Mouse (Mus musculus) neural tube, embryonic 11.5 days (tissue): ENCODE results near the gene Nkx1-2. TPM values are rescaled to one million over a fixed set of nuclear protein-coding genes. Genes with fewer than 3 reads are reported as not detected.

Experiments used
- ATAC-seq: fragments of 200-750 bp; cut with Nextera tagmentation; 2 replicates; pipeline ENCODE4 v1.8.0; 2017; ENCODE audit warnings: moderate number of reproducible peaks, mild to moderate bottlenecking, moderate TSS enrichment, moderate library complexity; ENCODE audit not compliant: insufficient read depth, low FRiP score, low TSS enrichment
- DNase-seq: peaks from one replicate; pipeline ENCODE4 v3.0.0-alpha.2; 2015; ENCODE audit warnings: low spot score
- H3K27ac ChIP-seq: fragments of 300-500 bp; sonication (generic); 2 replicates; pipeline ENCODE4 v1.5.1; 2014; ENCODE audit warnings: low read depth, mild to moderate bottlenecking, low read length
- H3K27me3 ChIP-seq: fragments of 300-500 bp; sonication (generic); 2 replicates; pipeline ENCODE4 v1.6.1; 2014; ENCODE audit warnings: mild to moderate bottlenecking, low read length, mixed read lengths; ENCODE audit not compliant: control insufficient read depth, insufficient read depth
- H3K36me3 ChIP-seq: fragments of 300-500 bp; sonication (generic); 2 replicates; pipeline ENCODE4 v1.6.1; 2014; ENCODE audit warnings: mild to moderate bottlenecking, low read length, moderate library complexity, mixed read lengths; ENCODE audit not compliant: control insufficient read depth, insufficient read depth
- H3K4me1 ChIP-seq: fragments of 300-500 bp; sonication (generic); 2 replicates; pipeline ENCODE4 v1.6.1; 2014; ENCODE audit warnings: low read length, mixed read lengths; ENCODE audit not compliant: control insufficient read depth, insufficient read depth
- H3K4me2 ChIP-seq: fragments of 300-500 bp; sonication (generic); 2 replicates; pipeline ENCODE4 v1.6.1; 2014; ENCODE audit warnings: low read depth, mild to moderate bottlenecking, moderate library complexity
- H3K4me3 ChIP-seq: fragments of 300-500 bp; sonication (generic); 2 replicates; pipeline ENCODE4 v1.5.1; 2014; ENCODE audit warnings: low read depth, low read length
- H3K9ac ChIP-seq: fragments of 300-500 bp; sonication (generic); 2 replicates; pipeline ENCODE4 v1.6.1; 2014; ENCODE audit warnings: mild to moderate bottlenecking, low read length
- H3K9me3 ChIP-seq: fragments of 300-500 bp; sonication (generic); 2 replicates; pipeline ENCODE4 v1.6.1; 2016; ENCODE audit warnings: low read length; ENCODE audit not compliant: control insufficient read depth
- WGBS: fragments of 180-500 bp; shearing (Covaris S2); extraction: QIAGEN DNeasy Blood & Tissue Kit; methylation state at CpG from one replicate; pipeline ENCODE4 v1.1.7; 2014; 5-methylcytosine and 5-hydroxymethylcytosine counted together
- polyA plus RNA-seq: library from polyadenylated mRNA; unstranded; fragments of >200 nt; fragmentation: Nextera tagmentation; extraction: Ambion mirVana; gene quantifications from 2 replicates; pipeline ENCODE4 v1.2.1, GENCODE M21; 2014

Gene Nkx1-2
- polyA plus RNA-seq, 1 experiment from 2014 or later: 1.3 TPM

- no peak overlapping the region for H3K4me2 ChIP-seq
- H3K4me3 ChIP-seq: no peak overlapping the region
- H3K9ac ChIP-seq: no peak overlapping the region
- no peak overlapping the region for H3K27ac ChIP-seq
- DNase-seq (no peak), ATAC-seq (no peak)
- no peaks in the 10 kb centered on the region for H3K36me3 ChIP-seq
- 89% methylated on average over 3 of the region's 3 CpGs for WGBS
- H3K27me3 ChIP-seq: no peaks in the 10 kb centered on the region
- H3K4me1 ChIP-seq: no peaks in the 10 kb centered on the region
- H3K9me3 ChIP-seq: no peaks in the 10 kb centered on the region
Measured at GRCm38 (mm10) chr7:132627448-132627847, 28.0 kb upstream of the Nkx1-2 start.

GRCm38 (mm10) chr7:132626174-132626573 is 26.7 kb upstream of the Nkx1-2 start:
- H3K9me3 ChIP-seq: no peaks in the 10 kb centered on the region
- H3K4me2 ChIP-seq: no peak overlapping the region
- H3K27ac ChIP-seq: no peak overlapping the region
- H3K4me1 ChIP-seq: no peaks in the 10 kb centered on the region
- H3K4me3 ChIP-seq: no peak overlapping the region
- H3K9ac ChIP-seq: no peak overlapping the region
- ATAC-seq: no peak
- H3K27me3 ChIP-seq: no peaks in the 10 kb centered on the region
- H3K36me3 ChIP-seq: no peaks in the 10 kb centered on the region
- DNase-seq: no peak
- 43% methylated on average over 4 of the region's 4 CpGs for WGBS

- no peaks in the 10 kb centered on the region for H3K9me3 ChIP-seq
- no peaks in the 10 kb centered on the region for H3K4me1 ChIP-seq
- no peak overlapping the region for H3K4me2 ChIP-seq
- no peaks in the 10 kb centered on the region for H3K36me3 ChIP-seq
- H3K9ac ChIP-seq: no peak overlapping the region
- no peaks in the 10 kb centered on the region for H3K27me3 ChIP-seq
- WGBS: 69% methylated on average over 10 of the region's 10 CpGs
- DNase-seq (no peak), ATAC-seq (no peak)
- H3K27ac ChIP-seq: no peak overlapping the region
- H3K4me3 ChIP-seq: no peak overlapping the region
Measured at GRCm38 (mm10) chr7:132624161-132624560, 24.7 kb upstream of the Nkx1-2 start.

- H3K4me1 ChIP-seq: peaks cover 14% of the 10 kb centered on the region
- no peak overlapping the region for H3K4me2 ChIP-seq
- no peak for DNase-seq
- no peak overlapping the region for H3K9ac ChIP-seq
- H3K4me3 ChIP-seq: no peak overlapping the region
- no peak for ATAC-seq
- H3K36me3 ChIP-seq: no peaks in the 10 kb centered on the region
- no peaks in the 10 kb centered on the region for H3K9me3 ChIP-seq
- WGBS: 92% methylated on average over 15 of the region's 15 CpGs
- no peak overlapping the region for H3K27ac ChIP-seq
- H3K27me3 ChIP-seq: no peaks in the 10 kb centered on the region
Measured at GRCm38 (mm10) chr7:132619975-132620918, 20.8 kb upstream of the Nkx1-2 start.

- ATAC-seq (no peak), DNase-seq (no peak)
- Histone ChIP-seq H3K4me2 (no peak overlapping the region), H3K36me3 (no peaks in the 10 kb centered on the region), H3K4me1 (peaks cover 16% of the 10 kb centered on the region), H3K27ac (no peak overlapping the region), H3K9ac (no peak overlapping the region), H3K4me3 (no peak overlapping the region), H3K9me3 (no peaks in the 10 kb centered on the region), H3K27me3 (no peaks in the 10 kb centered on the region)
- WGBS: 91% methylated on average over 8 of the region's 8 CpGs
Measured at GRCm38 (mm10) chr7:132619549-132619948, 20.1 kb upstream of the Nkx1-2 start.

GRCm38 (mm10) chr7:132617021-132617564 is 17.7 kb upstream of the Nkx1-2 start:
- no peaks in the 10 kb centered on the region for H3K36me3 ChIP-seq
- H3K4me3 ChIP-seq: no peak overlapping the region
- H3K9ac ChIP-seq: no peak overlapping the region
- WGBS: 82% methylated on average over 5 of the region's 5 CpGs
- no peak overlapping the region for H3K27ac ChIP-seq
- no peaks in the 10 kb centered on the region for H3K27me3 ChIP-seq
- H3K4me2 ChIP-seq: no peak overlapping the region
- no peak for ATAC-seq
- DNase-seq: no peak
- H3K4me1 ChIP-seq: peaks cover 16% of the 10 kb centered on the region
- no peaks in the 10 kb centered on the region for H3K9me3 ChIP-seq

GRCm38 (mm10) chr7:132616391-132616790 is 17.0 kb upstream of the Nkx1-2 start:
- Histone ChIP-seq H3K4me2 (no peak overlapping the region), H3K4me3 (no peak overlapping the region), H3K9me3 (no peaks in the 10 kb centered on the region), H3K36me3 (no peaks in the 10 kb centered on the region), H3K27me3 (no peaks in the 10 kb centered on the region), H3K4me1 (peaks cover 16% of the 10 kb centered on the region), H3K27ac (no peak overlapping the region), H3K9ac (no peak overlapping the region)
- ATAC-seq (no peak), DNase-seq (peak; percentile 49)
- 8% methylated on average over 6 of the region's 6 CpGs for WGBS

GRCm38 (mm10) chr7:132615346-132615745 is 15.9 kb upstream of the Nkx1-2 start:
- Histone ChIP-seq H3K4me1 (peaks cover 17% of the 10 kb centered on the region), H3K9ac (no peak overlapping the region), H3K4me3 (no peak overlapping the region), H3K27ac (no peak overlapping the region), H3K9me3 (no peaks in the 10 kb centered on the region), H3K4me2 (no peak overlapping the region), H3K36me3 (no peaks in the 10 kb centered on the region), H3K27me3 (no peaks in the 10 kb centered on the region)
- DNase-seq: no peak
- ATAC-seq: no peak
- 9% methylated on average over 3 of the region's 3 CpGs for WGBS

GRCm38 (mm10) chr7:132611530-132611929 is 12.1 kb upstream of the Nkx1-2 start:
- no peak for ATAC-seq
- Histone ChIP-seq H3K9ac (no peak overlapping the region), H3K36me3 (no peaks in the 10 kb centered on the region), H3K27me3 (no peaks in the 10 kb centered on the region), H3K27ac (no peak overlapping the region), H3K4me2 (no peak overlapping the region), H3K4me3 (no peak overlapping the region), H3K4me1 (peaks cover 18% of the 10 kb centered on the region), H3K9me3 (no peaks in the 10 kb centered on the region)
- no peak for DNase-seq
- 96% methylated on average over 8 of the region's 8 CpGs for WGBS
